Mouse (Mus musculus) kidney, adult 2 months (tissue): ENCODE measurements at regions not wholly inside any gene's neighbourhood (a gene's known extent, or its start where the extent isn't known, plus 50 kb on each side); places are given as distances from the start of the nearest gene placed in this dataset.

Experiments used
- CTCF ChIP-seq: fragments of 200-500 bp; conservative IDR thresholded peaks from 2 replicates; pipeline ENCODE4 v1.5.1; 2011; ENCODE audit warnings: low read depth, mild to moderate bottlenecking, control low read depth, low read length, moderate library complexity, mixed read lengths; ENCODE audit not compliant: insufficient read depth, insufficient read length
- POLR2A ChIP-seq: fragments of 200-500 bp; IDR thresholded peaks from one replicate; pipeline ENCODE4 v1.6.1; 2011; ENCODE audit warnings: low read depth, low read length, control low read depth

GRCm38 (mm10) chr2:3940786-3941185, 76.7 kb upstream of the Frmd4a start:
- TF ChIP-seq POLR2A = no peak
- TF ChIP-seq CTCF = no peak
